Mouse (Mus musculus) G1E-ER4 (cell line): ENCODE data around the gene Baiap2l1. TPM values are rescaled to one million over a fixed set of nuclear protein-coding genes. Genes with fewer than 3 reads are reported as not detected.

Experiments
- GATA1 ChIP-seq: IDR thresholded peaks from one replicate; pipeline ENCODE4 v1.8.0; 2012; ENCODE audit warnings: low read length, inconsistent platforms
- polyA plus RNA-seq: library from polyadenylated mRNA; stranded (reverse); fragments of >175 nt; gene quantifications from 2 replicates; pipeline ENCODE4 v1.2.3, GENCODE M21; 2012

Baiap2l1 gene
- polyA plus RNA-seq, 1 experiment: not detected

- no peak for TF ChIP-seq GATA1
These were observed 126.5 kb downstream of the Baiap2l1 start for GRCm38 (mm10) chr5:144231410-144231809.

- TF ChIP-seq GATA1: no peak
These were observed 127.7 kb downstream of the Baiap2l1 start for GRCm38 (mm10) chr5:144230216-144230615.

GRCm38 (mm10) chr5:144226220-144226619, 131.7 kb downstream of the Baiap2l1 start:
- TF ChIP-seq GATA1: no peak

GRCm38 (mm10) chr5:144223899-144224816, 133.8 kb downstream of the Baiap2l1 start:
- TF ChIP-seq GATA1: no peak

- no peak for TF ChIP-seq GATA1
These were observed 134.4 kb downstream of the Baiap2l1 start, which contains the start of gene Tecpr1 for GRCm38 (mm10) chr5:144223503-144223862. Gene Tecpr1, minus strand, starts transcription at chr5:144223615.

- no peak for TF ChIP-seq GATA1
These were observed 135.0 kb downstream of the Baiap2l1 start for GRCm38 (mm10) chr5:144222811-144223502.

- TF ChIP-seq GATA1: no peak
These were observed 136.6 kb downstream of the Baiap2l1 start for GRCm38 (mm10) chr5:144221305-144221704.

- TF ChIP-seq GATA1: no peak
These were observed 138.0 kb downstream of the Baiap2l1 start for GRCm38 (mm10) chr5:144219936-144220335.

- no peak for TF ChIP-seq GATA1
These were observed 138.6 kb downstream of the Baiap2l1 start for GRCm38 (mm10) chr5:144219306-144219705.

- no peak for TF ChIP-seq GATA1
These were observed 139.9 kb downstream of the Baiap2l1 start for GRCm38 (mm10) chr5:144218061-144218460.

- no peak for TF ChIP-seq GATA1
These were observed 141.9 kb downstream of the Baiap2l1 start for GRCm38 (mm10) chr5:144215992-144216391.

Other genes with a start within 250 kb of the Baiap2l1 start
- 0.44 and 0.55 TPM in 2 replicates for gene Bhlha15, start 167.8 kb downstream of the Baiap2l1 start, polyA plus RNA-seq
- 5.4 and 5.9 TPM in 2 replicates for gene Tecpr1, start 134.5 kb downstream of the Baiap2l1 start, polyA plus RNA-seq
- gene Bri3, start 113.7 kb downstream of the Baiap2l1 start, polyA plus RNA-seq: 65.7 and 69.0 TPM in 2 replicates
- not detected in 2 replicates for gene Nptx2, start 187.8 kb upstream of the Baiap2l1 start, polyA plus RNA-seq